Mouse (Mus musculus) G1E-ER4 (cell line): ENCODE measurements around the gene Rnf7. TPM values are rescaled to one million over a fixed set of nuclear protein-coding genes. Genes with fewer than 3 reads are reported as not detected.

Source experiments
- GATA1 ChIP-seq: IDR thresholded peaks from one replicate; pipeline ENCODE4 v1.8.0; 2012; ENCODE audit warnings: low read length, inconsistent platforms
- polyA plus RNA-seq: library from polyadenylated mRNA; stranded (reverse); fragments of >175 nt; gene quantifications from 2 replicates; pipeline ENCODE4 v1.2.3, GENCODE M21; 2012

Rnf7 gene
- polyA plus RNA-seq, 1 experiment, result 60.2 TPM

DNA sequence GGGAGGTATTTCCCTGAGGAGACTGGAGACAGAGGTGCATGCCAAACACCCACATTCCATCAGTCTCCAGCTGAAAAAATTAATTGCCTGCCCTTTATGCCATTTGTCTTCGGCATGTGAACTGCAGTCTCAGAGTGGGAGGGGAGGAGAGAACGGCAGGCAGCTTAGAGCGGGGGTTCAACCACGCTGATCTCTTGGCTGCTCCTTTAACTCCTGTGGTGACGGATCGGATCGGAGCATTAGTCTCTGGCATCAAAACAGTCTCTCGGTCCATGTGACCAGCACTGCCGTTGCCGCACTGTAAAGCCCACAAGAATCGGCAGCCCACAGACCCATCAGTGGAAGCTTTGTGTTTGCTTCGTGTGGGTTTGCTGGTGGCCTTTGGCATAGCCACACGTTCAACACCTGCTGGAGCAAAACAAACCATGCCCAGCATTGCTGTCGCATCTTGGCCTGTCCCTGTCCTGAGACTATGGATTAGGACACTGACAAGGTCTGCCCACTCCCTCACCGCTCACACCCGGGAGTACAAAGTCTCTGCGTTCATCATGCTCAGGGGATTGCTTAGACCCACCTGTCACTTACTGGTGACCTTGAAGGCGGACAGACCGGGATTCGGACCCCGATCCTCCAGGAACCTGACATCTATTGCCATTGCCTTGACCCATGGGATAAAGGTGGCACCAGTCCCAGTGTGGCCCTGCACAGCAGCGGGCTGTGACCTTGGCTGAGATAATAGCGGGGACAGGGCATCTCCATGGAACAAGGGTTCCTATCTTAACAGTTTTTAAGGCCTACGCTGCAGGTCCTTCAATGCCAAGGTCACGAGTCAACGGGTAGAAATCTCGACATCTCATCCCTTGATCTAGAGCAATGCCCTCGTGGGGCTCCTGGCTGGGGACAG lies 41.3 kb downstream of the Rnf7 start:
- TF ChIP-seq GATA1, result no peak

DNA sequence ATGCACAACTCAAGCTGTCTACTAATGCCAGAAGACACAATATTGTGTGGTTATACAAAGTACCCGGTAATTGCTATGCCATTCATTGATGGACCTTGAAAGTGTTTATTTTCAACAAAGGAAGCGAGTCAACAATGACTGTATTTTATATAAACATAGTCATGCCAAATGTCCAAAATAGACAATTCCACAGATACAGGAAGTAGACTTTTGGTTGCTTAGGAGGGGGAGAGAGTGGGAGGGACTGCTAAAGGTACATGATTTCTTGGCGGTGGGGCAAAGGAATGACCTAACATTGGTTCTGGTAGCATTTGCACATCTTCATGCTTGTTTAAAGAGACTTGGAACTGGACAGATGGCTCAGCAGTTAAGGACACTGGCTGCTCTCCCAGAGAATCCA lies 45.9 kb downstream of the Rnf7 start:
- TF ChIP-seq GATA1, result no peak

DNA sequence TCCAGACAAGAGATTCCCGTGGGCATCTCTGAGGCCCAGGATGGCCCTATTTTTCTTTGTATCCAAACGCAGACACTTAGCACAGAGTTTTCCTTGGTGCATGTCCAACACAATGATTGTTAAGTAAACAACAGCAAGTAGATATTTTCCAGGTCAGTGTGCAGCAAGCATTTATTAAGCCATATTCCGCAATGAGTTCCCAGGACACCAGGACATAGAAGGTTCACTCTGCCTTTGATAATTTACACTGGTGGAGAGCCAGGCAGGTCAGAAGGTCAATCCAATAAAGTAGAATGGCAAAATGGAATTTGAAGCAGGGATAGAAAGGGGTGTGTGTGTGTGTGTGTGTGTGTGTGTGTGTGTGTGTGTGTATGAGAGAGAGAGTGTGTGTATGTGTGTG lies 47.4 kb downstream of the Rnf7 start:
- no peak for TF ChIP-seq GATA1

- no peak for TF ChIP-seq GATA1
Measured at GRCm38 (mm10) chr9:96428336-96429046, 50.0 kb downstream of the Rnf7 start.

DNA sequence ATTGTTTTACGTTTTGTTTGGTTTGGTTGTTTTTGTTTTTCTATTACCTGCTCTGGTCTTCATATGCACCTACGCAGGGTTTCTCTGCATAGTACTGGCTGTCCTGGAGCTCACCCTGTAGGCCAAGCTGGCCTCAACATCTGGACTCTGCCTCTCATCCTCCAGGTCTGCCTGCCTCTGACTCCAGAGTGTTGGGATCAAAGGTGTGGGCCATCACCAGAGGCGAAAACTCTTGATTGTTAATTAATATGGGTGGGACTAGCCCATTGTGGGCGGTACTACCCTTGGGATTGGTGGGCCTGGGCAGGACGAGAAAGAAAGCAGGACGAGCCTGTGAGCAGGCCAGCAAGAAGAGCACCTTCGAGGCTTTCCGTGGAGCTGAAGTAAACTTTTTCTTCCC lies 54.4 kb downstream of the Rnf7 start:
- TF ChIP-seq GATA1, result no peak

Other genes starting within 250 kb of the Rnf7 start
- 104 and 130 TPM in 2 replicates for gene Atp1b3, start 114.2 kb downstream of the Rnf7 start, polyA plus RNA-seq
- gene Gm28729, start 46.6 kb upstream of the Rnf7 start, polyA plus RNA-seq, result not detected in 2 replicates
- gene Rasa2, start 152.9 kb upstream of the Rnf7 start, polyA plus RNA-seq, result 2.0 and 3.0 TPM in 2 replicates